Mouse (Mus musculus): ENCODE data around the gene Prc1.

- TF ChIP-seq EP300 (IDR thresholded peaks at IDR 0.05; ENCODE audit: low read depth) (no peak), CTCF (IDR thresholded peaks at IDR 0.05; ENCODE audit: low read depth) (no peak)
These were observed 62.9 kb downstream of the Prc1 start for GRCm38 (mm10) chr7:80357156-80357555.

Data from liver, postnatal 0 days (tissue).